Mouse (Mus musculus): ENCODE measurements around the gene Cdkn2d.

DNA sequence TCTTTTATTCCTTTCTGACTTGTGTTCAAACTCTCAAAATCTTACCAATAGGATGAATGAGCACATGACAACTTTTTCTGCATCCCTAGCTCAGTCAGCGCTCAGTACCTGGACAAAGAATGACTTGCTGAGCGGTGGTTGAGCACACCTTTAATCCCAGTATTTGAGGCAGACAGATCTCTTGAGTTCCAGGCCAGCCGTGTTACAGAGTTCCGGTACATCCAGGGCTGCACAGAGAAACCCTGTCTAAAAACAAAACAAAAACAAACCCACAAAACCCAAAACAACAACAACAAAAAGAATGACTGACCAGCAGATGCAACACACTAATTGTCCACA, 29.0 kb upstream of the Cdkn2d start:
- no peak for TF ChIP-seq GATA1 (IDR thresholded peaks at IDR 0.05; ENCODE audit: low read length)
- no peak for TF ChIP-seq TAL1 (IDR thresholded peaks at IDR 0.05; ENCODE audit: low read length)
